Mouse (Mus musculus) kidney, postnatal 0 days (tissue): ENCODE measurements at regions not wholly inside any gene's neighbourhood (a gene's known extent, or its start where the extent isn't known, plus 50 kb on each side); places are given as distances from the start of the nearest gene placed in this dataset.

ENCODE experiments used
- ATAC-seq: fragments of 200-750 bp; cut with Nextera tagmentation; replicated peaks from 2 replicates; pipeline ENCODE4 v1.8.0; 2017; ENCODE audit warnings: low read depth, moderate number of reproducible peaks, moderate TSS enrichment, moderate library complexity; ENCODE audit not compliant: low FRiP score
- DNase-seq: peaks from one replicate; pipeline ENCODE4 v3.0.0-alpha.2; 2016; ENCODE audit warnings: low spot score
- H3K27ac ChIP-seq: fragments of 300-500 bp; sonication (generic); 2 replicates; pipeline ENCODE4 v1.5.1; 2014; ENCODE audit warnings: mild to moderate bottlenecking
- H3K27me3 ChIP-seq: fragments of 300-500 bp; sonication (generic); 2 replicates; pipeline ENCODE4 v1.6.1; 2014; ENCODE audit warnings: low read length, mixed read lengths; ENCODE audit not compliant: insufficient read depth
- H3K36me3 ChIP-seq: fragments of 300-500 bp; sonication (generic); 2 replicates; pipeline ENCODE4 v1.6.1; 2014; ENCODE audit warnings: low read length, mixed read lengths; ENCODE audit not compliant: insufficient read depth
- H3K4me1 ChIP-seq: fragments of 300-500 bp; sonication (generic); replicated peaks from 2 replicates; pipeline ENCODE4 v1.6.1; 2014; ENCODE audit warnings: antibody characterized with exemption, low read length, mixed read lengths; ENCODE audit not compliant: insufficient read depth
- H3K4me2 ChIP-seq: fragments of 300-500 bp; sonication (generic); 2 replicates; pipeline ENCODE4 v1.6.1; 2014; ENCODE audit warnings: mild to moderate bottlenecking, low read length, moderate library complexity, mixed read lengths
- H3K4me3 ChIP-seq: fragments of 300-500 bp; sonication (generic); replicated peaks from 2 replicates; pipeline ENCODE4 v1.5.1; 2014; ENCODE audit warnings: low read depth, low read length
- H3K9ac ChIP-seq: fragments of 300-500 bp; sonication (generic); 2 replicates; pipeline ENCODE4 v1.6.1; 2014; ENCODE audit warnings: low read depth, low read length
- H3K9me3 ChIP-seq: fragments of 300-500 bp; sonication (generic); replicated peaks from 2 replicates; pipeline ENCODE4 v1.6.1; 2016; ENCODE audit warnings: low read length, inconsistent platforms, mixed read lengths
- CTCF ChIP-seq: IDR thresholded peaks from 2 replicates; pipeline ENCODE4 v1.5.1; 2016; ENCODE audit warnings: antibody characterized with exemption, low read depth, mild to moderate bottlenecking, moderate library complexity
- WGBS: fragments of 180-500 bp; shearing (Covaris S2); extraction: QIAGEN DNeasy Blood & Tissue Kit; methylation state at CpG from one replicate; pipeline ENCODE4 v1.1.7; 2014; 5-methylcytosine and 5-hydroxymethylcytosine counted together

DNA sequence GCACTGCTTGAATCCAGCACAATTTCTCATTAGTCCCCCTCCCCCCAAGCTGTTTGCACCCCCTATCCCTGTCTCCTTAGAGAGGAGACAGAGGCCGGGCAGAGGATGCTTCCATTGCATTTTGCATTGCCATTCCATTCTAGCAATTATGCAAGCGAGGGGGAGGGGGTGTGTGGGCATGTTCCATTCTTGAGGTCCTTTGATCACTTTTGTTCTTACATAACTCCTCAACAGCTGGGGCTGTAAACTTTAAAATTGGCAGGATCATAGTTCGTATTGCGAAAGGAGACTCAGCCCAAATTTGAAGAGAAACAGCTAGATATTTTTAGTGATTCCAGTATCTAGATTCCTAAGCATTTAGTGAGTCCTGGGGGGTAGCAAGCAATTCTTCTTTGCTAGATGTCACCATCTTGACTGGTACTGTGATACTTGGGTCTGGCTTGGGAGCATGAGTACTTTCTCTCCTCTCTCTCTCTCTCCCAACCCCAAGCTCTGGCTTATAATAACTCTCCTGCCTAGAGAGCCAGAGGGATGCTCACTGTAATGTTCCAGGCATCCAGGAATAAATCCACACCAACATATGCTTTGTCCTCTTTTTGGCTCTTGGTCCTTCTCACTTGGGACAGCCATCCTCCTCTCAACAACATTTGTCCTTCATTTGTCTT is 212.3 kb upstream of the Pik3r1 start:
- no peak overlapping the region for H3K4me3 ChIP-seq
- ATAC-seq, result no peak
- 63% methylated on average over 4 of the region's 4 CpGs for WGBS

GRCm38 (mm10) chr13:101988637-101989413 is 220.8 kb upstream of the Pik3r1 start:
- DNase-seq, result peak; percentile 42

More for the DNA sequence above, 212.3 kb upstream of the Pik3r1 start:
- Histone ChIP-seq H3K36me3 (no peaks in the 10 kb centered on the region), H3K9me3 (no peaks in the 10 kb centered on the region; the same call in 1 of the 2 replicates), H3K27me3 (no peaks in the 10 kb centered on the region), H3K27ac (no peak overlapping the region), H3K4me1 (no peaks in the 10 kb centered on the region), H3K4me2 (no peak overlapping the region), H3K9ac (no peak overlapping the region)
- no peak for DNase-seq
- no peak for TF ChIP-seq CTCF

GRCm38 (mm10) chr13:101991729-101992128 is 223.7 kb upstream of the Pik3r1 start:
- no peak overlapping the region for H3K9ac ChIP-seq
- DNase-seq (no peak), ATAC-seq (no peak)
- 83% methylated on average over 1 of the region's 1 CpGs for WGBS
- H3K36me3 ChIP-seq, result no peaks in the 10 kb centered on the region
- H3K9me3 ChIP-seq, result no peaks in the 10 kb centered on the region
- H3K27ac ChIP-seq, result no peak overlapping the region
- no peak overlapping the region for H3K4me2 ChIP-seq
- H3K4me3 ChIP-seq, result no peak overlapping the region
- no peaks in the 10 kb centered on the region for H3K4me1 ChIP-seq
- TF ChIP-seq CTCF, result no peak
- no peaks in the 10 kb centered on the region for H3K27me3 ChIP-seq

More at GRCm38 (mm10) chr13:101988637-101989413, 220.8 kb upstream of the Pik3r1 start:
- WGBS, result 71% methylated on average over 9 of the region's 9 CpGs
- Histone ChIP-seq H3K9ac (no peak overlapping the region), H3K9me3 (no peaks in the 10 kb centered on the region), H3K4me1 (no peaks in the 10 kb centered on the region), H3K27me3 (no peaks in the 10 kb centered on the region), H3K4me2 (no peak overlapping the region), H3K4me3 (no peak overlapping the region), H3K36me3 (no peaks in the 10 kb centered on the region), H3K27ac (no peak overlapping the region)
- no peak for ATAC-seq
- TF ChIP-seq CTCF, result no peak

DNA sequence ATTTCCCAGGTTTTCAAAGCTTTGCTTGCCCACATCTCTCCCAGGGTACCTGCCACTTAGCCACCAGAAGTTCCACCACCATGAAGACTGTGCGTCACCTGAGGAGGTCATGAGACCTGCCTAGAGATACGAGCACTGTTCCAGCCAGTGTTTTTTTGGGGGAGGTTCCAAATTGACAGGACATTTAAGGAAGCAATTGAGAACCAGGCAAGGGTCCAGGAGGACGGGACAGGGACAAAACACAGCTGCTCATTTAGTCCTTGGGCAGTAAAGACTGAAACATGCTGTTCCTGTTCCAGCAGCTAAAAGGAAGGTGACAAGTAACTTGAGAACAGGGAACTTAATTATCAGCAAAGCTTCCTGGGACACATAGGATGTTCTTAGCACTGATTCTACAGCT is 226.8 kb upstream of the Pik3r1 start:
- Histone ChIP-seq H3K27ac (no peak overlapping the region), H3K4me1 (no peaks in the 10 kb centered on the region), H3K9me3 (no peaks in the 10 kb centered on the region), H3K4me3 (no peak overlapping the region), H3K27me3 (no peaks in the 10 kb centered on the region), H3K9ac (no peak overlapping the region), H3K4me2 (no peak overlapping the region), H3K36me3 (no peaks in the 10 kb centered on the region)
- DNase-seq (peak; percentile 79), ATAC-seq (no peak)
- TF ChIP-seq CTCF, result no peak
- WGBS, result 26% methylated on average over 3 of the region's 3 CpGs

GRCm38 (mm10) chr13:101995529-101995928 is 227.5 kb upstream of the Pik3r1 start:
- Histone ChIP-seq H3K27me3 (no peaks in the 10 kb centered on the region), H3K9ac (no peak overlapping the region), H3K36me3 (no peaks in the 10 kb centered on the region), H3K4me1 (no peaks in the 10 kb centered on the region), H3K4me3 (no peak overlapping the region), H3K4me2 (no peak overlapping the region), H3K9me3 (no peaks in the 10 kb centered on the region), H3K27ac (no peak overlapping the region)
- DNase-seq (no peak), ATAC-seq (no peak)
- 91% methylated on average over 2 of the region's 2 CpGs for WGBS
- TF ChIP-seq CTCF, result no peak

DNA sequence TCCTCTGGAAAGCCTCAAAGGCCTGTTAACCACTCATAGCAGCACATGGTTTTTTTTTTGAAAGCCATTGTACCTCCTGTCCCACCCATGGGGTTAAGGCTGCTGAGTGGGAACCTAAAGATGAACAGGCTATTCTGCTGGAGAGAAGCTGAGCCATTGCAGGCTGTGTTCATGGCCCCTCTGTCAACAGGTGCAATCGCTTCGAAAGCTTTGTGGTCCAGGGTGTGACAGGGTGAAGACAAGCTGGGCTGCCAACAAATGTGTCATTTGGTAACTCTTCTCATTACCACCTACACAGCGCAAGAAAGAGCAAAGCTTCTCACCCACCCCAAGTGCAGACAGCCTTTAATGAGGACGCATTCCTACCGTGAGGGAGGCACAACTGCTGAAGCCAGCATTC is 228.1 kb upstream of the Pik3r1 start:
- ATAC-seq, result no peak
- H3K36me3 ChIP-seq, result no peaks in the 10 kb centered on the region
- H3K4me3 ChIP-seq, result no peak overlapping the region
- H3K9ac ChIP-seq, result no peak overlapping the region
- H3K4me1 ChIP-seq, result no peaks in the 10 kb centered on the region
- WGBS, result 68% methylated on average over 5 of the region's 5 CpGs
- H3K27me3 ChIP-seq, result no peaks in the 10 kb centered on the region
- no peak overlapping the region for H3K4me2 ChIP-seq
- H3K9me3 ChIP-seq, result no peaks in the 10 kb centered on the region
- no peak for DNase-seq
- H3K27ac ChIP-seq, result no peak overlapping the region
- no peak for TF ChIP-seq CTCF
